Mouse (Mus musculus): ENCODE data around the gene Clec2d.
"Not testable (repeated sequence)": the region's sequence is repeated elsewhere in the genome, so short reads cannot be mapped to it uniquely, and the experiment has no call there.

The Clec2d gene

GRCm38 (mm10) chr6:129187816-129188215, 7.4 kb downstream of the Clec2d start:
- not testable (repeated sequence) for DNase-seq

- no peak for DNase-seq
These were observed 13.0 kb downstream of the Clec2d start for GRCm38 (mm10) chr6:129193431-129193830.

- DNase-seq, result not testable (repeated sequence)
These were observed 19.7 kb downstream of the Clec2d start for GRCm38 (mm10) chr6:129200066-129200465.

GRCm38 (mm10) chr6:129202306-129202705, 21.9 kb downstream of the Clec2d start:
- DNase-seq, result no peak

- no peak for DNase-seq
These were observed 23.9 kb downstream of the Clec2d start for GRCm38 (mm10) chr6:129204342-129204741.

- DNase-seq, result no peak
These were observed 24.4 kb downstream of the Clec2d start for GRCm38 (mm10) chr6:129204838-129205237.

GRCm38 (mm10) chr6:129208891-129209519, 28.6 kb downstream of the Clec2d start:
- DNase-seq, result no peak

GRCm38 (mm10) chr6:129209785-129210446, 29.5 kb downstream of the Clec2d start:
- DNase-seq, result no peak

- DNase-seq, result no peak
These were observed 30.0 kb downstream of the Clec2d start for GRCm38 (mm10) chr6:129210447-129210790.

GRCm38 (mm10) chr6:129212421-129213195, 32.2 kb downstream of the Clec2d start:
- peak; percentile 73 to 94 for DNase-seq

GRCm38 (mm10) chr6:129213497-129213896, 33.1 kb downstream of the Clec2d start:
- DNase-seq, result peak in 1 of 2 experiments; percentile 66

- DNase-seq, result no peak
These were observed 33.8 kb downstream of the Clec2d start for GRCm38 (mm10) chr6:129214263-129214662.

GRCm38 (mm10) chr6:129215053-129215452, 34.6 kb downstream of the Clec2d start:
- no peak for DNase-seq

- no peak for DNase-seq
These were observed 35.6 kb downstream of the Clec2d start for GRCm38 (mm10) chr6:129215886-129216637.

GRCm38 (mm10) chr6:129216721-129217230, 36.4 kb downstream of the Clec2d start:
- DNase-seq, result no peak

- DNase-seq, result no peak
These were observed 37.8 kb downstream of the Clec2d start for GRCm38 (mm10) chr6:129218191-129218696.

GRCm38 (mm10) chr6:129219897-129220517, 39.6 kb downstream of the Clec2d start:
- no peak for DNase-seq

GRCm38 (mm10) chr6:129221053-129221452, 40.6 kb downstream of the Clec2d start:
- no peak for DNase-seq

- DNase-seq, result no peak
These were observed 41.9 kb downstream of the Clec2d start for GRCm38 (mm10) chr6:129222188-129222800.

GRCm38 (mm10) chr6:129223611-129224010, 43.2 kb downstream of the Clec2d start:
- DNase-seq, result no peak

GRCm38 (mm10) chr6:129224090-129224489, 43.7 kb downstream of the Clec2d start:
- DNase-seq, result no peak

GRCm38 (mm10) chr6:129225078-129225477, 44.7 kb downstream of the Clec2d start:
- DNase-seq, result no peak
